Mouse (Mus musculus) testis, adult 2 months (tissue): ENCODE measurements around the gene Ift46.

Experiments used
- CTCF ChIP-seq: fragments of 200-500 bp; IDR thresholded peaks from 2 replicates; pipeline ENCODE4 v1.5.1; 2012; ENCODE audit warnings: low read depth, mild to moderate bottlenecking, inconsistent platforms, low read length, moderate library complexity; ENCODE audit not compliant: control insufficient read depth, insufficient read depth, insufficient replicate concordance
- POLR2A ChIP-seq: fragments of 200-500 bp; IDR thresholded peaks from 2 replicates; pipeline ENCODE4 v1.6.1; 2012; ENCODE audit warnings: low read depth, mild to moderate bottlenecking, inconsistent platforms, low read length, moderate library complexity; ENCODE audit not compliant: control insufficient read depth

DNA sequence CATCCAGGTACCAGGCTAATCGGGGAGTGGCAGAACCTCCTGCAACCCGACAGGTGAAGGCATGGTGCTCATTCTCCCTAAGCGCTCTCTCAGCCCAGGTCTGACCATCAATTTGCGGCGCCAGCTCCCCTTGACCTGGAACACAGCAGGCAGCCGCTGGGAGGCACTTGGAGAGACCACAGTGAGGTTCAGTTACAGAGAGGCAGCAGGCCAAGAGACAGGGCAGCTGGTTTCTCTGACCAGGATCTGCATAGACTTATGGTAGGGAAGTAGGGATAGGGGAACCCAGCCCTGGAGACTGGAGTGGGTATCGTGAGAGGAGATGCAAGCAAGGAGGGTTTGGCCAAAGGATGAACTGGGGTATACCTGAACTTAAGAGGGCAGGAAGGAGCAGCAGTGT lies 30.6 kb downstream of the Ift46 start:
- TF ChIP-seq POLR2A: no peak
- no peak for TF ChIP-seq CTCF
